Mouse (Mus musculus) C3H10T1/2 (cell line): ENCODE results near the gene Ext2. TPM values are rescaled to one million over a fixed set of nuclear protein-coding genes. Genes with fewer than 3 reads are reported as not detected.

Experiments
- polyA plus RNA-seq, 2 experiments: library from polyadenylated mRNA; unstranded; fragments of >200 nt; fragmentation: generic; extraction: Trizol; gene quantifications; one replicate each; pipeline ENCODE4 v1.2.1; 2012; ENCODE audit warnings: missing spikeins in 2 of 2

Ext2 gene
- polyA plus RNA-seq = 100 to 1,000 TPM in 1 of 2 experiments, 10 to 100 TPM in 1; 32.8 to 142 TPM

GRCm38 (mm10) chr2:93822045-93822749 is at the start of gene Ext2:
Gene Ext2 (minus strand): TSS chr2:93822568.

GRCm38 (mm10) chr2:93869107-93869600 is 46.8 kb upstream of the Ext2 start, which contains the start of gene Accsl:
Gene Accsl (minus strand): TSS chr2:93869157.

GRCm38 (mm10) chr2:93849505-93850089 is 27.2 kb upstream of the Ext2 start, which contains the start of gene Accs:
Gene Accs (minus strand): TSS chr2:93849943.

Other genes starting within 250 kb of the Ext2 start
- not detected for gene Alx4, start 180.2 kb downstream of the Ext2 start, polyA plus RNA-seq
- 1 to 10 TPM; 2.5 to 9.6 TPM for gene Accs, start 27.4 kb upstream of the Ext2 start, polyA plus RNA-seq
- under 1 TPM in 1 of 2 experiments, not detected in 1; 0.06 TPM for gene Accsl, start 46.6 kb upstream of the Ext2 start, polyA plus RNA-seq
- gene Gm13889, start 134.6 kb upstream of the Ext2 start, polyA plus RNA-seq = under 1 TPM; 0.05 to 0.18 TPM
- gene Gm27027, start 173.8 kb upstream of the Ext2 start, polyA plus RNA-seq = not detected
- gene Alkbh3, start 188.2 kb upstream of the Ext2 start, polyA plus RNA-seq = 10 to 100 TPM; 52.6 to 66.8 TPM